Mouse (Mus musculus) kidney, postnatal 25 days (tissue): Measurements from ENCODE around the gene Gm382.

Source experiments
- DNase-seq, 2 experiments: peaks; one replicate each; pipeline ENCODE4 v3.0.0; 2021; ENCODE audit warnings: mixed read lengths in 2 of 2

The Gm382 gene

GRCm38 (mm10) chrX:127039672-127040071 lies at the start of gene Gm382:
Gm382 (plus strand) TSS chrX:127039972.
- DNase-seq = no peak

- DNase-seq = no peak
Measured at GRCm38 (mm10) chrX:127070179-127070578, 30.4 kb downstream of the Gm382 start.

GRCm38 (mm10) chrX:127091282-127091681 lies 51.5 kb downstream of the Gm382 start:
- DNase-seq = no peak

GRCm38 (mm10) chrX:127093036-127093435 lies 53.3 kb downstream of the Gm382 start:
- DNase-seq = no peak

GRCm38 (mm10) chrX:127093961-127094360 lies 54.2 kb downstream of the Gm382 start:
- no peak for DNase-seq

GRCm38 (mm10) chrX:127104341-127104740 lies 64.6 kb downstream of the Gm382 start:
- no peak for DNase-seq
